Mouse (Mus musculus) neural tube, embryonic 14.5 days (tissue): Measurements from ENCODE around the gene Dclre1c. TPM values are rescaled to one million over a fixed set of nuclear protein-coding genes. Genes with fewer than 3 reads are reported as not detected.

Experiments used
- ATAC-seq: fragments of 200-750 bp; cut with Nextera tagmentation; 2 replicates; pipeline ENCODE4 v1.8.0; 2017; ENCODE audit warnings: low read depth, mild to moderate bottlenecking, moderate TSS enrichment, moderate library complexity
- H3K27ac ChIP-seq: fragments of 300-500 bp; sonication (generic); 2 replicates; pipeline ENCODE4 v1.5.1; 2014; ENCODE audit warnings: low read depth, mild to moderate bottlenecking, control low read depth, low read length, moderate library complexity, mixed read lengths
- H3K27me3 ChIP-seq: fragments of 300-500 bp; sonication (generic); 2 replicates; pipeline ENCODE4 v1.6.1; 2014; ENCODE audit warnings: low read length; ENCODE audit not compliant: control insufficient read depth, insufficient read depth
- H3K36me3 ChIP-seq: fragments of 300-500 bp; sonication (generic); 2 replicates; pipeline ENCODE4 v1.6.1; 2014; ENCODE audit warnings: low read length, mixed read lengths; ENCODE audit not compliant: control insufficient read depth, insufficient read depth
- H3K4me1 ChIP-seq: fragments of 300-500 bp; sonication (generic); 2 replicates; pipeline ENCODE4 v1.6.1; 2014; ENCODE audit warnings: low read length; ENCODE audit not compliant: control insufficient read depth, insufficient read depth
- H3K4me2 ChIP-seq: fragments of 300-500 bp; sonication (generic); 2 replicates; pipeline ENCODE4 v1.6.1; 2014; ENCODE audit warnings: mild to moderate bottlenecking, low read depth, low read length, control low read depth
- H3K4me3 ChIP-seq: fragments of 300-500 bp; sonication (generic); 2 replicates; pipeline ENCODE4 v1.5.1; 2014; ENCODE audit warnings: low read depth, low read length, control low read depth, mixed read lengths
- H3K9ac ChIP-seq: fragments of 300-500 bp; sonication (generic); replicated peaks from 2 replicates; pipeline ENCODE4 v1.6.1; 2014; ENCODE audit warnings: low read depth, mild to moderate bottlenecking, control low read depth, low read length, mixed read lengths
- H3K9me3 ChIP-seq: fragments of 300-500 bp; sonication (generic); 2 replicates; pipeline ENCODE4 v1.6.1; 2016; ENCODE audit warnings: low read length; ENCODE audit not compliant: control insufficient read depth
- WGBS: fragments of 180-500 bp; shearing (Covaris S2); extraction: QIAGEN DNeasy Blood & Tissue Kit; methylation state at CpG from one replicate; pipeline ENCODE4 v1.1.7; 2014; 5-methylcytosine and 5-hydroxymethylcytosine counted together
- polyA plus RNA-seq: library from polyadenylated mRNA; unstranded; fragments of >200 nt; fragmentation: Nextera tagmentation; extraction: Ambion mirVana; gene quantifications from 2 replicates; pipeline ENCODE4 v1.2.1, GENCODE M21; 2014

Dclre1c gene
- polyA plus RNA-seq, 1 experiment from 2014 or later, result 9.8 TPM

DNA sequence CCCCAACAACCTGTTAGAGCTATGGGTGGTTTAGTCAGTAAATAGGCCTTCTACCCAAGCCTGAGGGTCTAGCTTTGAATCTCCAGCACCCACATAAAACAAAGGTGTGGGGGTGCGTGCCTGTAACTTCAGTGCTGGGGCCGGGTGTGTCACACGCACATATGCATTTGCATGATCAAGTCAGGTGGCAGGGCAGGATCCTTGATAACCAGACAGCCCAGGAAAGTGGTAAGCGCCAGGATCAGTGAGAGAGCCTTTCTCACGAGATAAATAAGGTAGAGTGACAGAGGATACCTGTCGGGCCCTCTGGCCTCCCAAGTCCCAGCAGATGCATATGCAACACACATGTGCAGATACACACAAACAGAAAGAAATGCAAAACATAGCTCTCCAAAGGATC lies 75.6 kb downstream of the Dclre1c start:
- no peak overlapping the region for H3K9ac ChIP-seq
- no peaks in the 10 kb centered on the region for H3K4me1 ChIP-seq
- 94% methylated on average over 6 of the region's 6 CpGs for WGBS
- no peaks in the 10 kb centered on the region for H3K9me3 ChIP-seq
- H3K27ac ChIP-seq, result no peak overlapping the region
- H3K4me2 ChIP-seq, result no peak overlapping the region
- ATAC-seq, result no peak
- H3K36me3 ChIP-seq, result peaks cover 49% of the 10 kb centered on the region
- H3K4me3 ChIP-seq, result no peak overlapping the region
- no peaks in the 10 kb centered on the region for H3K27me3 ChIP-seq

- H3K36me3 ChIP-seq, result peaks cover 50% of the 10 kb centered on the region
- H3K4me2 ChIP-seq, result no peak overlapping the region
- WGBS, result 97% methylated on average over 5 of the region's 5 CpGs
- H3K9ac ChIP-seq, result no peak overlapping the region
- H3K4me3 ChIP-seq, result no peak overlapping the region
- no peaks in the 10 kb centered on the region for H3K9me3 ChIP-seq
- H3K4me1 ChIP-seq, result no peaks in the 10 kb centered on the region
- H3K27ac ChIP-seq, result no peak overlapping the region
- no peak for ATAC-seq
- no peaks in the 10 kb centered on the region for H3K27me3 ChIP-seq
Observed at GRCm38 (mm10) chr2:3500886-3501285, 77.0 kb downstream of the Dclre1c start.

GRCm38 (mm10) chr2:3512076-3512475 lies 88.1 kb downstream of the Dclre1c start:
- no peak for ATAC-seq
- peak overlapping the region; percentile 77 for H3K4me3 ChIP-seq
- H3K9me3 ChIP-seq, result no peaks in the 10 kb centered on the region
- peak overlapping the region; percentile 77 for H3K9ac ChIP-seq
- H3K27me3 ChIP-seq, result no peaks in the 10 kb centered on the region
- peaks cover 10% of the 10 kb centered on the region for H3K4me1 ChIP-seq
- peak overlapping the region; percentile 83 for H3K27ac ChIP-seq
- H3K36me3 ChIP-seq, result peaks cover 18% of the 10 kb centered on the region; the same call in 1 of the 2 replicates
- under 1% methylated on average over 15 of the region's 15 CpGs for WGBS
- peak overlapping the region; percentile 97 for H3K4me2 ChIP-seq

GRCm38 (mm10) chr2:3512552-3513454 lies 88.9 kb downstream of the Dclre1c start, which contains the start of the genes Gm45902, Hspa14 and Cdnf:
TSS of gene Gm45902 (minus strand) at chr2:3512790.
TSS of gene Hspa14 (minus strand) at chr2:3512814.
TSS of gene Cdnf (plus strand) at chr2:3513030.
- Histone ChIP-seq H3K27ac (peak within 1 kb of the TSS; percentile 83), H3K27me3 (no peaks in the 10 kb centered on the region), H3K4me3 (peak within 1 kb of the TSS; percentile 77), H3K36me3 (peaks cover 16% of the 10 kb centered on the region; the same call in 1 of the 2 replicates), H3K4me1 (peaks cover 10% of the 10 kb centered on the region), H3K9me3 (no peaks in the 10 kb centered on the region), H3K9ac (peak within 1 kb of the TSS; percentile 77), H3K4me2 (peak within 1 kb of the TSS; percentile 97)
- ATAC-seq, result peak; percentile 100
- under 1% methylated on average over 60 of the region's 60 CpGs for whole genome bisulfite sequencing

Other genes with a start within 250 kb of the Dclre1c start
- gene Nmt2, start 139.9 kb upstream of the Dclre1c start, polyA plus RNA-seq, result 99.2 and 114 TPM in 2 replicates
- 13.9 and 16.3 TPM in 2 replicates for gene Rpp38, start 91.5 kb upstream of the Dclre1c start, polyA plus RNA-seq
- 2.3 and 5.4 TPM in 2 replicates for gene Acbd7, start 88.0 kb upstream of the Dclre1c start, polyA plus RNA-seq
- gene Olah, start 26.9 kb upstream of the Dclre1c start, polyA plus RNA-seq, result not detected in 2 replicates
- 2.8 and 4.3 TPM in 2 replicates for gene Meig1, start 1.5 kb upstream of the Dclre1c start, polyA plus RNA-seq
- 7.8 and 10.1 TPM in 2 replicates for gene Suv39h2, start 50.9 kb downstream of the Dclre1c start, polyA plus RNA-seq
- 7.5 and 8.8 TPM in 2 replicates for gene Gm45902, start 88.7 kb downstream of the Dclre1c start, polyA plus RNA-seq
- gene Hspa14, start 88.7 kb downstream of the Dclre1c start, polyA plus RNA-seq, result 63.8 and 66.5 TPM in 2 replicates
- gene Cdnf, start 88.9 kb downstream of the Dclre1c start, polyA plus RNA-seq, result 0.11 and 0.12 TPM in 2 replicates
- gene Fam107b, start 146.4 kb downstream of the Dclre1c start, polyA plus RNA-seq, result 34.4 and 40.0 TPM in 2 replicates